Mouse (Mus musculus): ENCODE data around the gene Bace1. TPM values are rescaled to one million over a fixed set of nuclear protein-coding genes. Genes with fewer than 3 reads are reported as not detected.
A peak's percentile ranks its signal among the peaks of the same experiment; 100 is the strongest.

The Bace1 gene
- polyA plus RNA-seq, 1 experiment from 2014 or later: 10.1 TPM

DNA sequence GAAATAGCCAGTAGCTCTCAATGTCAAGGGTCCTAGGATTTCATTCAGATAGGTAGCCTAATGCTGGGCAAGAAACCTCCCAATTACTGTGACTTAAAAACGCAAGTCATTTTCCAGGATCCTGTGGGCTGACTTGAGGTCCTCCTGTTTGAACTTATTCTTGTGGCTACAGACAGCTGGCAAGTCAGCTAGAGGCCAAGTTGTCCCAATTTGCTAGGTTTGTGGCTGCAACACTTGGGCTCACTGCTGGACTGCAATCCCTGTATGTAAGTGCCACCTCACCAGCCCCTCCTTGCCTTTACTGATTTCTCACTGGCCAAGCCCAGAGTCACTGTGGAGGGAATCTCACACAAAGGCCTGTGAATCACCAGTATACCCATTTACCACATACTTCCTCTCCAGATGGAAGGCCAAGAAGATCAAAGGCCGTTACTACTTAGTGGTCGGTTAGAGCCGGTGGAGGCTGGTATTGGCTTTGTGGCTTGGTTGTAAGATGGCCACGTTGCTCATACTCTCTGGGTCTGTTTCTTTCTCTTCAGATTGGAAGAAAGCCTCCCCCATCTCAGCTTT, 8.6 kb downstream of the Bace1 start:
- Histone ChIP-seq H3K36me3 (ENCODE audit: control insufficient read depth, insufficient read depth) (no peaks in the 10 kb centered on the region), H3K9ac (ENCODE audit: low read depth, low read length) (no peak overlapping the region), H3K27me3 (replicated peaks; ENCODE audit: control insufficient read depth, insufficient read depth, low read length) (no peaks in the 10 kb centered on the region), H3K4me1 (replicated peaks; ENCODE audit: control insufficient read depth, insufficient read depth, low read length) (peaks cover 12% of the 10 kb centered on the region; the same call in 1 of the 2 replicates), H3K9me3 (ENCODE audit: control insufficient read depth) (no peaks in the 10 kb centered on the region), H3K4me3 (ENCODE audit: low read depth, low read length) (no peak overlapping the region), H3K4me2 (replicated peaks; ENCODE audit: low read depth) (no peak overlapping the region), H3K27ac (ENCODE audit: low read depth, low read length) (no peak overlapping the region)
- ATAC-seq: no peak
- 77% methylated on average over 5 of the region's 5 CpGs for WGBS
- no peak for TF ChIP-seq CTCF (IDR thresholded peaks at IDR 0.05; ENCODE audit: low read depth)

DNA sequence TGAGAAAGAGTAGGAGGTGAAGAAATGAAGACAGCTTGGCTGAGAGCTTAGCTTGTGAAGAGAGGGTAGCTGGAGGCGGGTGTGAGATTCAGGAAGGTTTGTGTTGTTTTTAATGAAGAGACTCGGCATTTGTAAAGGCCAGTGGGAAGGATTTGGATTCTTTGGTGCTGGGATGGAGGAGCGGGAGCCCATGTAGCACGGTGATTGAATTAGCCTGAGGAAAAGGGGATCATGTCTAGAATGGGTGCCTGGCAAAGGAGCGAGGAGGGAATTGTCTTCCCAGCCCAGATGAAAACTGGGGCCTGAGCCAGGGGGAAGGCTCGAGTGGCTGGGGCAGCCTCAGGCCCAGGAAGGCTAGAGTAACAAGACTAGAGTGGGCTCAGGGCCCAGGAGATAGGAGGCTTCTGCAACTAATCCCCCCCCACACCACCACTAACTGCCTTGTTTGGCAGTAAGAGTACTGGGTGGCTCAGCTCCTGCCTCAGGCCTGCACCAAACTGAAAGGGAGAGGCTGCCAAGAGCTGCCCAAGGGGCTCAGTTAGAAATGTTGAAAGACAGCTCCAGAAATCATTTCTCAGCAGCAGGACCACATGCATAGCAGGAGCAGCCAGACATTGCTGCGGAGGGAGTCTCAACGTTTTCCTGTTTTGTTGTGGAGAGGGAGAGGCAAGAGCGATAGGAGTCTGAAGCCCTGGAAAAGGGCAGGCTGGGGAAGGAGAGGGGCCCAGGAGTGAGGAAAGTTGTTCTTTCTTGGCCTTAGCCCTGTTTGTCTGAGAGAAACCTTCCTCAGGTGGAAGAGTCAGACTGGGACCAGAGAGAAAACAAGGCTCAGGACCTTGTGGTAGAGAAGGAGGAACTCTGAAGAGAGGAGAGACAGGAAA, 11.4 kb downstream of the Bace1 start:
- TF ChIP-seq CTCF (IDR thresholded peaks at IDR 0.05; ENCODE audit: low read depth): no peak
- H3K4me3 ChIP-seq (ENCODE audit: low read depth, low read length): no peak overlapping the region
- peak overlapping the region; percentile 9; the same call in 1 of the 2 replicates for H3K4me2 ChIP-seq (replicated peaks; ENCODE audit: low read depth)
- H3K9ac ChIP-seq (ENCODE audit: low read depth, low read length): no peak overlapping the region
- peaks cover 12% of the 10 kb centered on the region; the same call in 1 of the 2 replicates for H3K4me1 ChIP-seq (replicated peaks; ENCODE audit: control insufficient read depth, insufficient read depth, low read length)
- H3K9me3 ChIP-seq (ENCODE audit: control insufficient read depth): no peaks in the 10 kb centered on the region
- 56% methylated on average over 9 of the region's 9 CpGs for WGBS
- no peaks in the 10 kb centered on the region for H3K27me3 ChIP-seq (replicated peaks; ENCODE audit: control insufficient read depth, insufficient read depth, low read length)
- H3K27ac ChIP-seq (ENCODE audit: low read depth, low read length): peak overlapping the region; percentile 74
- peaks cover 8% of the 10 kb centered on the region; the same call in 1 of the 2 replicates for H3K36me3 ChIP-seq (ENCODE audit: control insufficient read depth, insufficient read depth)
- ATAC-seq: no peak

DNA sequence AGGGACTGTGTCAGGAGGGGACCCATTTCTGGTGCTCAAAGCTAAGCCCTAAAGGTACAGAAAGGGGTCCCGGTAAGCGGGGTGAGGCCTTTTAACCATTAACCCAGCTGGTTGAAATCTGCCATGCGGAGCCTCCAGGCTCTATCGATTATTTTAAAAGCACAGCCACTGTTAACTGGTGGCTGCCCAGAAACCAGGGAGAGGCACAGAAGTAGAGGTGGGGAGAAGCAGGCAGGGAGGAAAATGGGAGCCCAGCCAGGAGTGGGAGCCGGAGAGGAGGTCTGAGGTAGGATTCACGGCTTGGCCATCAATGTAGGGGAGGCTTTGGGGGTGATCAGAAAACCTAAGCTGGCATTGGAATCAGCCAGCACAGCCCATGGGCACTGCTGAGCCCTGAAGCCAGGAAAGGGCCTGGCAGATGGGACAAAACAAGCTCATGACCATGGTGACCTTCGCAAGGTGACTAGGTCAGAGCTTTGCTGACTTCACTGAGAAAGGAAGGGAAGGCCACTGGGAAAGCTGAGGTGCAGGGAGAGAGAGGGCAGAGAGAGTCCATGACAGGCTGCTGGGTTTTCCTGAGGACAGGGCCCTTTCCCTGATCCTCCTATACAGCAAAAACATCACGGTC, 12.3 kb downstream of the Bace1 start:
- TF ChIP-seq CTCF (IDR thresholded peaks at IDR 0.05; ENCODE audit: low read depth): no peak
- 35% methylated on average over 8 of the region's 8 CpGs for WGBS
- no peak overlapping the region for H3K4me3 ChIP-seq (ENCODE audit: low read depth, low read length)
- H3K9ac ChIP-seq (ENCODE audit: low read depth, low read length): no peak overlapping the region
- H3K27me3 ChIP-seq (replicated peaks; ENCODE audit: control insufficient read depth, insufficient read depth, low read length): no peaks in the 10 kb centered on the region
- peak overlapping the region; percentile 74 for H3K27ac ChIP-seq (ENCODE audit: low read depth, low read length)
- peak overlapping the region; percentile 9; the same call in 1 of the 2 replicates for H3K4me2 ChIP-seq (replicated peaks; ENCODE audit: low read depth)
- H3K36me3 ChIP-seq (ENCODE audit: control insufficient read depth, insufficient read depth): peaks cover 11% of the 10 kb centered on the region; the same call in 1 of the 2 replicates
- no peaks in the 10 kb centered on the region for H3K9me3 ChIP-seq (ENCODE audit: control insufficient read depth)
- ATAC-seq: no peak
- H3K4me1 ChIP-seq (replicated peaks; ENCODE audit: control insufficient read depth, insufficient read depth, low read length): peaks cover 12% of the 10 kb centered on the region; the same call in 1 of the 2 replicates

DNA sequence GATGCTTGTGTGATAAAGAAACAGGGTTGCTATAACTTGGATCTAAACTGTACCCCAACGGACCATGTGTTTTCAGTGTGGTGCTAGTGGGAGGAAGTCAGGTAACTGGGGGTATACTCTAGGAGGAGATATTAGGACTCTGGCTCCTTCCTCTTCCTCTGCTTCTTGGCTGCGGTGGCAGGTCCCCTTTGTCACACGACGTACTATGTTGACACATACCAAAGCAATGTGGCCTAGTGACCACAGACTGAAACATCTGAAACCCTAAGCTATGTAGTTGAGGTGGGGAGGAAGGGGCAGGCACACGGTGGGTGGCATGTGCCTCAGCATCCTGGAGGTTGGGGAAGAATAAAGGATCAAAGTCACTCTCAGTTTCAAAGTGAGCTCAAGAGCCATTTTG, 12.9 kb downstream of the Bace1 start:
- no peak for ATAC-seq
- no peak overlapping the region for H3K27ac ChIP-seq (ENCODE audit: low read depth, low read length)
- no peak overlapping the region for H3K9ac ChIP-seq (ENCODE audit: low read depth, low read length)
- peaks cover 12% of the 10 kb centered on the region; the same call in 1 of the 2 replicates for H3K4me1 ChIP-seq (replicated peaks; ENCODE audit: control insufficient read depth, insufficient read depth, low read length)
- no peak overlapping the region for H3K4me3 ChIP-seq (ENCODE audit: low read depth, low read length)
- TF ChIP-seq CTCF (IDR thresholded peaks at IDR 0.05; ENCODE audit: low read depth): no peak
- no peaks in the 10 kb centered on the region for H3K27me3 ChIP-seq (replicated peaks; ENCODE audit: control insufficient read depth, insufficient read depth, low read length)
- 53% methylated on average over 5 of the region's 5 CpGs for WGBS
- peaks cover 14% of the 10 kb centered on the region; the same call in 1 of the 2 replicates for H3K36me3 ChIP-seq (ENCODE audit: control insufficient read depth, insufficient read depth)
- H3K9me3 ChIP-seq (ENCODE audit: control insufficient read depth): no peaks in the 10 kb centered on the region
- no peak overlapping the region for H3K4me2 ChIP-seq (replicated peaks; ENCODE audit: low read depth)

DNA sequence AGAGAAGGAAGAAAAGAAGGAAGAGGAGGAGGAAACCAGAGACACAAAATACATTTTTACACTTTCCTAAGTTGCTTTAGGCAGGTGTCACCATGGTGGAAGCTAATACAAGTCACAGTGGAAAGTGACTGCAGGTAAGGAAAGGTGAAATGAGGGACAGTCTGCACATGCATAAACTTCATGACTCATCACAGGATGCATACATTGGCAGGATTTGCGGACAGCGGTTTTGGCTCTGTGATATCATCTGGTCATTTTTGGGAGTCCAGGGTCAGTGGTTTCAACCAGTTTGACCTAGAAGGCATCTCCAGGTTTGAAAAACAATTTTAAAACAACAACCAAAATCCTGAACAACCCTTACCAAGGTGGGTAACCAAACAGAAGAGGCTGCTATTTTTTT, 13.4 kb downstream of the Bace1 start:
- H3K9ac ChIP-seq (ENCODE audit: low read depth, low read length): no peak overlapping the region
- peaks cover 12% of the 10 kb centered on the region; the same call in 1 of the 2 replicates for H3K4me1 ChIP-seq (replicated peaks; ENCODE audit: control insufficient read depth, insufficient read depth, low read length)
- no peak overlapping the region for H3K4me2 ChIP-seq (replicated peaks; ENCODE audit: low read depth)
- WGBS: 83% methylated on average over 2 of the region's 2 CpGs
- no peaks in the 10 kb centered on the region for H3K27me3 ChIP-seq (replicated peaks; ENCODE audit: control insufficient read depth, insufficient read depth, low read length)
- no peak for ATAC-seq
- no peak overlapping the region for H3K27ac ChIP-seq (ENCODE audit: low read depth, low read length)
- TF ChIP-seq CTCF (IDR thresholded peaks at IDR 0.05; ENCODE audit: low read depth): no peak
- H3K36me3 ChIP-seq (ENCODE audit: control insufficient read depth, insufficient read depth): peaks cover 14% of the 10 kb centered on the region; the same call in 1 of the 2 replicates
- no peaks in the 10 kb centered on the region for H3K9me3 ChIP-seq (ENCODE audit: control insufficient read depth)
- no peak overlapping the region for H3K4me3 ChIP-seq (ENCODE audit: low read depth, low read length)

DNA sequence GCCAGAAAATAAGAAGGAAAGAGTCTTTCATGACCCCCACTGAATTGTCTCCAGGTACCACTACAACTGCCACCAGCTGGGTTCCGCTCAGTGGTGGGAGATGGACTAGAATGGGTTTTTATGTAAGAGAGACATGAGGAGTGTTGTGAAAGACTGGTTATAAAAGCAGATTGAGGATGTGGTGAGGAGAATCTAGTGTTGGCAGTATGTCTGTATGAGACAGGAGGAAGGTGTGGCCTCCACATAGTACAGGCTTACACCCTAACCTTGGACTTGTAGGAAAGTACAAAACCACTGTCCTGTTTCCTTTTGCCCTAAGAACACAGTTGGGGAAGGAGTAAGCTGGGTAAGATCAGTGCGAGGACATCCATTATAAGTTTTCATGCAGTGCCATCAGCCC, 15.3 kb downstream of the Bace1 start:
- TF ChIP-seq CTCF (IDR thresholded peaks at IDR 0.05; ENCODE audit: low read depth): no peak
- 79% methylated on average over 2 of the region's 2 CpGs for WGBS
- Histone ChIP-seq H3K4me3 (ENCODE audit: low read depth, low read length) (no peak overlapping the region), H3K4me1 (replicated peaks; ENCODE audit: control insufficient read depth, insufficient read depth, low read length) (peaks cover 15% of the 10 kb centered on the region; the same call in 1 of the 2 replicates), H3K27ac (ENCODE audit: low read depth, low read length) (no peak overlapping the region), H3K9me3 (ENCODE audit: control insufficient read depth) (no peaks in the 10 kb centered on the region), H3K36me3 (ENCODE audit: control insufficient read depth, insufficient read depth) (peaks cover 34% of the 10 kb centered on the region), H3K9ac (ENCODE audit: low read depth, low read length) (no peak overlapping the region), H3K4me2 (replicated peaks; ENCODE audit: low read depth) (no peak overlapping the region), H3K27me3 (replicated peaks; ENCODE audit: control insufficient read depth, insufficient read depth, low read length) (no peaks in the 10 kb centered on the region)
- 0 out of 2 replicates have a peak, but pooled peaks have one; percentile 18 for ATAC-seq

Data from intestine, postnatal 0 days (tissue).